Mouse (Mus musculus) right cerebral cortex, postnatal 25 days (tissue): ENCODE measurements around the gene Ap5z1.

Experiments
- DNase-seq: peaks from one replicate; pipeline ENCODE4 v3.0.0; 2022

The Ap5z1 gene

GRCm38 (mm10) chr5:142524711-142525464 is 61.1 kb downstream of the Ap5z1 start:
- DNase-seq: no peak
